Mouse (Mus musculus): ENCODE measurements around the gene Nadk. TPM values are rescaled to one million over a fixed set of nuclear protein-coding genes. Genes with fewer than 3 reads are reported as not detected.

The Nadk gene
- polyA plus RNA-seq, 1 experiment from 2014 or later, result 102 TPM

GRCm38 (mm10) chr4:155574931-155575330 is 12.8 kb downstream of the Nadk start:
- H3K4me3 ChIP-seq, result no peak overlapping the region
- no peak overlapping the region for H3K27ac ChIP-seq
- H3K36me3 ChIP-seq, result peaks cover 45% of the 10 kb centered on the region
- WGBS, result 92% methylated on average over 11 of the region's 11 CpGs
- DNase-seq (ENCODE audit: low spot score), result no peak
- H3K4me1 ChIP-seq (replicated peaks), result 0 out of 2 replicates have a peak, but pooled peaks cover 5% of the 10 kb centered on the region
- no peaks in the 10 kb centered on the region for H3K9me3 ChIP-seq
- no peaks in the 10 kb centered on the region for H3K27me3 ChIP-seq (ENCODE audit: insufficient read depth, poor library complexity, severe bottlenecking)

GRCm38 (mm10) chr4:155575521-155575920 is 13.3 kb downstream of the Nadk start:
- peaks cover 48% of the 10 kb centered on the region for H3K36me3 ChIP-seq
- 87% methylated on average over 8 of the region's 8 CpGs for WGBS

GRCm38 (mm10) chr4:155577132-155577531 is 15.0 kb downstream of the Nadk start:
- Histone ChIP-seq H3K4me3 (no peak overlapping the region), H3K4me1 (replicated peaks) (no peaks in the 10 kb centered on the region), H3K36me3 (peaks cover 55% of the 10 kb centered on the region), H3K27ac (no peak overlapping the region), H3K27me3 (ENCODE audit: insufficient read depth, poor library complexity, severe bottlenecking) (no peaks in the 10 kb centered on the region), H3K9me3 (no peaks in the 10 kb centered on the region)
- DNase-seq (ENCODE audit: low spot score), result no peak
- 95% methylated on average over 9 of the region's 9 CpGs for WGBS

More at GRCm38 (mm10) chr4:155575521-155575920, 13.3 kb downstream of the Nadk start:
- H3K27ac ChIP-seq, result no peak overlapping the region
- no peaks in the 10 kb centered on the region for H3K27me3 ChIP-seq (ENCODE audit: insufficient read depth, poor library complexity, severe bottlenecking)
- no peak for DNase-seq (ENCODE audit: low spot score)
- 0 out of 2 replicates have a peak, but pooled peaks cover 5% of the 10 kb centered on the region for H3K4me1 ChIP-seq (replicated peaks)
- no peak overlapping the region for H3K4me3 ChIP-seq
- H3K9me3 ChIP-seq, result no peaks in the 10 kb centered on the region

- Histone ChIP-seq H3K4me1 (replicated peaks) (no peaks in the 10 kb centered on the region), H3K27me3 (ENCODE audit: insufficient read depth, poor library complexity, severe bottlenecking) (no peaks in the 10 kb centered on the region), H3K4me3 (no peak overlapping the region), H3K9me3 (no peaks in the 10 kb centered on the region), H3K27ac (no peak overlapping the region), H3K36me3 (peaks cover 61% of the 10 kb centered on the region)
- WGBS, result 93% methylated on average over 5 of the region's 5 CpGs
- DNase-seq (ENCODE audit: low spot score), result no peak
Measured at GRCm38 (mm10) chr4:155577741-155578140, 15.6 kb downstream of the Nadk start.

- Histone ChIP-seq H3K36me3 (peaks cover 66% of the 10 kb centered on the region), H3K27me3 (ENCODE audit: insufficient read depth, poor library complexity, severe bottlenecking) (no peaks in the 10 kb centered on the region), H3K27ac (no peak overlapping the region), H3K4me3 (no peak overlapping the region), H3K9me3 (no peaks in the 10 kb centered on the region), H3K4me1 (replicated peaks) (no peaks in the 10 kb centered on the region)
- DNase-seq (ENCODE audit: low spot score), result no peak
- WGBS, result 89% methylated on average over 7 of the region's 7 CpGs
Measured at GRCm38 (mm10) chr4:155578336-155579125, 16.4 kb downstream of the Nadk start.

- Histone ChIP-seq H3K36me3 (peaks cover 84% of the 10 kb centered on the region), H3K9me3 (no peaks in the 10 kb centered on the region), H3K27me3 (ENCODE audit: insufficient read depth, poor library complexity, severe bottlenecking) (no peaks in the 10 kb centered on the region), H3K27ac (no peak overlapping the region), H3K4me1 (replicated peaks) (no peaks in the 10 kb centered on the region), H3K4me3 (no peak overlapping the region)
- DNase-seq (ENCODE audit: low spot score), result peak; percentile 68
- WGBS, result 26% methylated on average over 1 of the region's 1 CpGs
Measured at GRCm38 (mm10) chr4:155580420-155580819, 18.2 kb downstream of the Nadk start.

- WGBS, result 91% methylated on average over 6 of the region's 6 CpGs
- no peak overlapping the region for H3K4me3 ChIP-seq
- H3K4me1 ChIP-seq (replicated peaks), result no peaks in the 10 kb centered on the region
- H3K27ac ChIP-seq, result no peak overlapping the region
- no peak for DNase-seq (ENCODE audit: low spot score)
- H3K9me3 ChIP-seq, result no peaks in the 10 kb centered on the region
- H3K36me3 ChIP-seq, result peaks cover 86% of the 10 kb centered on the region
- H3K27me3 ChIP-seq (ENCODE audit: insufficient read depth, poor library complexity, severe bottlenecking), result no peaks in the 10 kb centered on the region
Measured at GRCm38 (mm10) chr4:155582279-155582905, 20.2 kb downstream of the Nadk start.

GRCm38 (mm10) chr4:155589356-155589755 is 27.2 kb downstream of the Nadk start:
- Histone ChIP-seq H3K27me3 (ENCODE audit: insufficient read depth, poor library complexity, severe bottlenecking) (no peaks in the 10 kb centered on the region), H3K9me3 (no peaks in the 10 kb centered on the region), H3K36me3 (peaks cover 70% of the 10 kb centered on the region), H3K27ac (no peak overlapping the region), H3K4me3 (no peak overlapping the region), H3K4me1 (replicated peaks) (no peaks in the 10 kb centered on the region)
- DNase-seq (ENCODE audit: low spot score), result no peak
- 91% methylated on average over 5 of the region's 5 CpGs for whole genome bisulfite sequencing

- no peaks in the 10 kb centered on the region for H3K4me1 ChIP-seq (replicated peaks)
- H3K36me3 ChIP-seq, result peaks cover 52% of the 10 kb centered on the region
- no peak overlapping the region for H3K27ac ChIP-seq
- DNase-seq (ENCODE audit: low spot score), result no peak
- H3K27me3 ChIP-seq (ENCODE audit: insufficient read depth, poor library complexity, severe bottlenecking), result no peaks in the 10 kb centered on the region
- H3K9me3 ChIP-seq, result no peaks in the 10 kb centered on the region
- no peak overlapping the region for H3K4me3 ChIP-seq
- WGBS, result 87% methylated on average over 7 of the region's 7 CpGs
Measured at GRCm38 (mm10) chr4:155591012-155591719, 29.0 kb downstream of the Nadk start.

GRCm38 (mm10) chr4:155593780-155594179 is 31.6 kb downstream of the Nadk start:
- H3K27ac ChIP-seq, result no peak overlapping the region
- peaks cover 7% of the 10 kb centered on the region; the same call in 1 of the 2 replicates for H3K4me1 ChIP-seq (replicated peaks)
- no peak overlapping the region for H3K4me3 ChIP-seq
- no peaks in the 10 kb centered on the region for H3K9me3 ChIP-seq
- WGBS, result 73% methylated on average over 1 of the region's 1 CpGs
- no peaks in the 10 kb centered on the region for H3K27me3 ChIP-seq (ENCODE audit: insufficient read depth, poor library complexity, severe bottlenecking)
- peaks cover 26% of the 10 kb centered on the region for H3K36me3 ChIP-seq
- no peak for DNase-seq (ENCODE audit: low spot score)

- Histone ChIP-seq H3K27me3 (ENCODE audit: insufficient read depth, poor library complexity, severe bottlenecking) (no peaks in the 10 kb centered on the region), H3K36me3 (0 out of 2 replicates have a peak, but pooled peaks cover 7% of the 10 kb centered on the region), H3K9me3 (no peaks in the 10 kb centered on the region), H3K4me3 (no peak overlapping the region), H3K4me1 (replicated peaks) (peaks cover 11% of the 10 kb centered on the region; the same call in 1 of the 2 replicates), H3K27ac (no peak overlapping the region)
- DNase-seq (ENCODE audit: low spot score), result no peak
- 86% methylated on average over 3 of the region's 3 CpGs for WGBS
Measured at GRCm38 (mm10) chr4:155595777-155596176, 33.6 kb downstream of the Nadk start.

GRCm38 (mm10) chr4:155596606-155597005 is 34.4 kb downstream of the Nadk start:
- no peak overlapping the region for H3K27ac ChIP-seq
- no peaks in the 10 kb centered on the region for H3K27me3 ChIP-seq (ENCODE audit: insufficient read depth, poor library complexity, severe bottlenecking)
- no peaks in the 10 kb centered on the region for H3K36me3 ChIP-seq
- WGBS, result 79% methylated on average over 5 of the region's 5 CpGs
- peaks cover 11% of the 10 kb centered on the region; the same call in 1 of the 2 replicates for H3K4me1 ChIP-seq (replicated peaks)
- no peaks in the 10 kb centered on the region for H3K9me3 ChIP-seq
- no peak overlapping the region for H3K4me3 ChIP-seq
- DNase-seq (ENCODE audit: low spot score), result no peak

- H3K27ac ChIP-seq, result no peak overlapping the region
- WGBS, result 16% methylated on average over 20 of the region's 20 CpGs
- peaks cover 11% of the 10 kb centered on the region for H3K36me3 ChIP-seq
- H3K4me3 ChIP-seq, result no peak overlapping the region
- H3K4me1 ChIP-seq (replicated peaks), result peaks cover 27% of the 10 kb centered on the region
- DNase-seq (ENCODE audit: low spot score), result no peak
- no peaks in the 10 kb centered on the region for H3K27me3 ChIP-seq (ENCODE audit: insufficient read depth, poor library complexity, severe bottlenecking)
- H3K9me3 ChIP-seq, result no peaks in the 10 kb centered on the region
Measured at GRCm38 (mm10) chr4:155598536-155598935, 36.4 kb downstream of the Nadk start.
